Mouse (Mus musculus) olfactory bulb, adult 2 months (tissue): ENCODE measurements around the gene Hectd4.

Experiments used
- CTCF ChIP-seq: fragments of 200-500 bp; IDR thresholded peaks from 2 replicates; pipeline ENCODE4 v1.5.1; 2012; ENCODE audit warnings: low read depth, mild to moderate bottlenecking, low read length, moderate library complexity; ENCODE audit not compliant: insufficient read depth
- POLR2A ChIP-seq: fragments of 200-500 bp; IDR thresholded peaks from 2 replicates; pipeline ENCODE4 v1.6.1; 2012; ENCODE audit warnings: mild to moderate bottlenecking, low read depth, low read length, moderate library complexity; ENCODE audit not compliant: insufficient read depth

DNA sequence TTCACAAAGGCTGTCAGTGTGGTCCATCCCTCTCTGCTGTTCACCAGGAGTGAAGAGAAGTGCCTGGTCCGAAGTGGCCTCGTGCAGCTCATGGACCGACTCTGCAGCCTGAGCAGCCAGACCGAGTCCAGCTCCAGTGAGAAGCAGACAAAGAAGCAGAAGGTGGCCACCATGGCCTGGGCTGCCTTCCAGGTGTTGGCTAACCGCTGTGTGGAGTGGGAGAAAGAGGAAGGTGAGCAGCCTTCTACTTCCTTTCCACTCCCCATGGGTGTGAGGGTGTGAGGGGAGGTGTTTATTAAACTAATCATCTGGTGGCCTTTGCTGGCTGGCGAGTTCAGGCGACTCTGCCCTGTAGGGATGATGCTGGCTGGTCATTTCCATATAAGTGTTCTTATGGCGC is 91.6 kb downstream of the Hectd4 start:
- TF ChIP-seq POLR2A (no peak), CTCF (no peak)
